Mouse (Mus musculus) thymus, adult 2 months (tissue): ENCODE data around the gene Rpl35a. TPM values are rescaled to one million over a fixed set of nuclear protein-coding genes. Genes with fewer than 3 reads are reported as not detected.
A peak's percentile ranks its signal among the peaks of the same experiment; 100 is the strongest.
"Not testable (repeated sequence)": the region's sequence is repeated elsewhere in the genome, so short reads cannot be mapped to it uniquely, and the experiment has no call there.

Experiments
- DNase-seq: peaks from one replicate; pipeline ENCODE4 v3.0.0; 2021
- H3K27ac ChIP-seq: fragments of 200-500 bp; 2 replicates; pipeline ENCODE4 v1.5.1; 2012; ENCODE audit warnings: low read length, control low read depth; ENCODE audit not compliant: control insufficient read depth, insufficient read depth
- H3K27me3 ChIP-seq: fragments of 200-500 bp; 2 replicates; pipeline ENCODE4 v1.6.1; 2012; ENCODE audit warnings: mild to moderate bottlenecking, low read length, moderate library complexity, mixed read lengths; ENCODE audit not compliant: control insufficient read depth, insufficient read depth
- H3K36me3 ChIP-seq: fragments of 200-500 bp; 2 replicates; pipeline ENCODE4 v1.6.1; 2012; ENCODE audit warnings: mild to moderate bottlenecking, low read length, moderate library complexity; ENCODE audit not compliant: control insufficient read depth, insufficient read depth
- H3K4me1 ChIP-seq: fragments of 200-500 bp; replicated peaks from 2 replicates; pipeline ENCODE4 v1.6.1; 2012; ENCODE audit warnings: low read length; ENCODE audit not compliant: control insufficient read depth, insufficient read depth
- H3K4me3 ChIP-seq: fragments of 200-500 bp; 2 replicates; pipeline ENCODE4 v1.5.1; 2012; ENCODE audit warnings: mild to moderate bottlenecking, low read length, control low read depth, moderate library complexity; ENCODE audit not compliant: control insufficient read depth, insufficient read depth
- CTCF ChIP-seq: fragments of 200-500 bp; IDR thresholded peaks from 2 replicates; pipeline ENCODE4 v1.5.1; 2012; ENCODE audit warnings: mild to moderate bottlenecking, control low read depth, low read length, moderate library complexity, borderline replicate concordance; ENCODE audit not compliant: control insufficient read depth, poor library complexity, insufficient read depth; ENCODE audit errors: extremely low read depth
- POLR2A ChIP-seq: fragments of 200-500 bp; IDR thresholded peaks from 2 replicates; pipeline ENCODE4 v1.6.1; 2012; ENCODE audit warnings: mild to moderate bottlenecking, low read length, control low read depth, moderate library complexity; ENCODE audit not compliant: control insufficient read depth, poor library complexity, insufficient read depth; ENCODE audit errors: extremely low read depth
- WGBS: fragments of 180-500 bp; shearing (Covaris S2); methylation state at CpG from one replicate; pipeline ENCODE4 v1.1.7; 2018; 5-methylcytosine and 5-hydroxymethylcytosine counted together
- polyA plus RNA-seq: library from polyadenylated mRNA; depleted of rRNA; stranded (reverse); fragments of >200 nt; gene quantifications from 2 replicates; pipeline ENCODE4 v1.2.3, GENCODE M21; 2012

The Rpl35a gene
- polyA plus RNA-seq, 1 experiment: 393 TPM

GRCm38 (mm10) chr16:33053141-33053540 is 3.1 kb upstream of the Rpl35a start:
- TF ChIP-seq POLR2A (no peak), CTCF (no peak)
- no peaks in the 10 kb centered on the region for H3K27me3 ChIP-seq
- peaks cover 9% of the 10 kb centered on the region for H3K4me1 ChIP-seq
- H3K36me3 ChIP-seq: peaks cover 4% of the 10 kb centered on the region
- H3K4me3 ChIP-seq: no peak overlapping the region
- 26% methylated on average over 5 of the region's 5 CpGs for WGBS
- no peak for DNase-seq
- no peak overlapping the region for H3K27ac ChIP-seq

DNA sequence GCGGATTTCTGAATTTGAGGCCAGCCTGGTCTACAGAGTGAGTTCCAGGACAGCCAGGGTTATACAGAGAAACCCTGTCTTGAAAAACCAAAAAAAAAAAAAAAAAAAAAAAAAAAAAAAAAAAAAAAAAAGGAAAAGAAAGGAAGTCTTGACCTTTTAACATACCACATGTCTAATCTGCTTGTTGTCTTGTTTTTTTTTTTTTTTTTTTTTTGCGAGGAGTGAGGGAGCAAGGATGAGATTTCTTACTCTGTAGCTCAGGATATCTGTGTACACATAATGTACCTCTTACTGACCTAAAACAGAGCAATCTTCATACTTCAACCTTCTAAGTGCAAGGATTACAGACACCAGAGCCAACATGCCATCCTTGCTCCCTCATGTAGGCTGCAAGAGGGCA is 1.3 kb upstream of the Rpl35a start:
- not testable (repeated sequence) for H3K4me3 ChIP-seq

GRCm38 (mm10) chr16:33055655-33056054 is 598 bp upstream of the Rpl35a start:
- no peaks in the 10 kb centered on the region for H3K27me3 ChIP-seq
- H3K27ac ChIP-seq: no peak overlapping the region
- peaks cover 26% of the 10 kb centered on the region for H3K36me3 ChIP-seq
- peaks cover 10% of the 10 kb centered on the region for H3K4me1 ChIP-seq
- TF ChIP-seq POLR2A (no peak), CTCF (no peak)
- H3K4me3 ChIP-seq: no peak overlapping the region
- WGBS: 16% methylated on average over 10 of the region's 10 CpGs
- DNase-seq: no peak

More for the DNA sequence above, 1.3 kb upstream of the Rpl35a start:
- DNase-seq, H3K27me3 ChIP-seq, H3K27ac ChIP-seq: not testable (repeated sequence)
- 88% methylated on average over 2 of the region's 2 CpGs for WGBS
- Histone ChIP-seq H3K4me1 (peaks cover 10% of the 10 kb centered on the region), H3K36me3 (peaks cover 21% of the 10 kb centered on the region)

DNA sequence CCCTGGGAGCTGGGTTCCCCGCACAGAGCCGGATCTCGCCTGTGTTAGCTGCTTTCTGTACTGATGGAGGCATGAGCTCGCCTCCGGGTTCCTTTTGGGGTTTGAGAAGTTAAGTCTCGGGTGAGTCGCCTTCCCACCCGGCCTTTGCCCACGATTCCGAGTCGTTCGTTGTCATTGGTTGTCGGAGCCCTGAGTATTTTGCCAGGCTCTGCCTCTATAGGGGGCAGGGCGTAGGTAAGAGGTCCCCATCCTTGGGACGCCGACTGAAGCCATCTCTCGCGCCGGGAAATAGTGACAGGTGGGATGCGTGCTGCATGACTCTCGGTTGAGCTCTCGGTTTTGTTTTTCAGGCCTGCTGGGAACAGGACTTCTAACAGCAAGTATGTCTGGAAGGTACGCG is 533 bp downstream of the Rpl35a start:
- TF ChIP-seq POLR2A (no peak), CTCF (no peak)
- DNase-seq: no peak
- peak overlapping the region; percentile 40 for H3K27ac ChIP-seq
- peak overlapping the region; percentile 80 for H3K4me3 ChIP-seq
- peaks cover 26% of the 10 kb centered on the region for H3K36me3 ChIP-seq
- peaks cover 10% of the 10 kb centered on the region for H3K4me1 ChIP-seq
- under 1% methylated on average over 24 of the region's 24 CpGs for WGBS
- no peaks in the 10 kb centered on the region for H3K27me3 ChIP-seq

DNA sequence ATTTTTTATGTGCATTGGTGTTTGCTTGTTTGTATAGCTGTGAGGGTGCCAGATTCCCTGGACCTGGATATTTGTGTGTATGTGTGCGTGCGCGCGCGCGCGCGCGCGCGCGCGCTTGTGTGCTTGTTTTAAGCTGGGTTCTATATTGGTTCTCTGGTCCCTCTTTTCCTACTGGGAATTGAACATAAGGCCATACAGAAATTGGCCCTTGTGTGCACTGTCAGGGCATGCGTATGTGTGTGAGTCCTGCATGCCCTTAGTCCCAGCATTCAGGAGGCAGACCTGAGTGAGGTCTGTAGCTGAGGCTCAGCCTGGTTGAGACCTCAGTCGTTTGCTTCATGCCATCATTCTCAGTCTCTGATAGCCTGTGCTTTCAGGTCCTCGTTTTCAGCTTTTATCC is 1.8 kb downstream of the Rpl35a start:
- no peak overlapping the region for H3K4me3 ChIP-seq
- DNase-seq: no peak
- no peaks in the 10 kb centered on the region for H3K27me3 ChIP-seq
- no peak overlapping the region for H3K27ac ChIP-seq
- TF ChIP-seq CTCF: no peak
- no peak for TF ChIP-seq POLR2A
- peaks cover 26% of the 10 kb centered on the region for H3K36me3 ChIP-seq
- 96% methylated on average over 16 of the region's 16 CpGs for WGBS
- H3K4me1 ChIP-seq: peaks cover 10% of the 10 kb centered on the region

DNA sequence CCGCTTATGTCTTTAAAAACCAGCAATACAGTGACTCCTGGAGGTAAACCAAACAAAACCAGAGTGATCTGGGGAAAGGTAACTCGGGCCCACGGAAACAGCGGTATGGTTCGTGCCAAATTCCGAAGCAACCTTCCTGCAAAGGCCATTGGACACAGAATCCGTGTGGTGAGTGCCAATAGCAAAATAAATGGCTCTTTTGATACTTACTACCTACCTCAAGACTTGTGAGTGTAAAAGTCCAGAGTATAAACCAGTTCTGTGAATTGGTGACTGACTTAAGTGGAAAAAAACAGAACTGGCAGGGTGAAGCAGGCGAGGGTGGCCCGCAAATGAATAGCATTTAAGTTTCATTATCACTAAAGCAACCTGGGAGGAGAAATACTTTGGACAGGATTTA is 2.4 kb downstream of the Rpl35a start:
- H3K27ac ChIP-seq, H3K4me1 ChIP-seq, DNase-seq, H3K27me3 ChIP-seq, H3K4me3 ChIP-seq: not testable (repeated sequence)
- H3K36me3 ChIP-seq: peaks cover 26% of the 10 kb centered on the region
- 98% methylated on average over 9 of the region's 9 CpGs for WGBS

- H3K36me3 ChIP-seq: peaks cover 26% of the 10 kb centered on the region
- WGBS: 100% methylated on average over 1 of the region's 1 CpGs
- H3K27ac ChIP-seq: no peak overlapping the region
- no peak for TF ChIP-seq POLR2A
- TF ChIP-seq CTCF: no peak
- H3K4me3 ChIP-seq: no peak overlapping the region
- no peaks in the 10 kb centered on the region for H3K27me3 ChIP-seq
- H3K4me1 ChIP-seq: peaks cover 7% of the 10 kb centered on the region
- DNase-seq: no peak
These were observed 3.2 kb downstream of the Rpl35a start for GRCm38 (mm10) chr16:33059471-33059870.

DNA sequence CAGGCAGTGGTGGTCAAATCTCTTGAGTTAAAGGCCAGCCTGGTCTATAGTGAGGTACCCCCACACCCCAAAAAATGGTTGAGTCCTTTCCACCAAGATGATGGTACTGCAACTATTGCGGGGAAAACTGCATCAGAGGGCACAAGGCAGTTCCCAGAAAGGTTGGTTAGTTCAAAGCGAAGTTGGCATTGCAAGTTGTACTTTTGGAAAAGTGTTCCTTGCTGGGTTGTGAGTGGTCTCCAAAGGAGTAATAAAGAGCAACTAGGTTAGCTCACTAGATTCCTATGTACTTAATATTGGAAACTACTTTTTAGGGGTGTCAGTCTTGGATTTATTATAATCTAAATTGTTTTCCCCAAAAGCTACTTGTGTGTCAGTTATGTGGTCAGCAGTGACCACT is 4.7 kb downstream of the Rpl35a start:
- H3K4me1 ChIP-seq: peaks cover 5% of the 10 kb centered on the region; the same call in 1 of the 2 replicates
- H3K4me3 ChIP-seq: no peak overlapping the region
- no peak for DNase-seq
- WGBS: 96% methylated on average over 2 of the region's 2 CpGs
- H3K36me3 ChIP-seq: peaks cover 26% of the 10 kb centered on the region
- no peak overlapping the region for H3K27ac ChIP-seq
- no peak for TF ChIP-seq POLR2A
- TF ChIP-seq CTCF: no peak
- H3K27me3 ChIP-seq: no peaks in the 10 kb centered on the region
